Mouse (Mus musculus): ENCODE data around the gene Dhodh. TPM values are rescaled to one million over a fixed set of nuclear protein-coding genes. Genes with fewer than 3 reads are reported as not detected.

The Dhodh gene
- polyA plus RNA-seq, 1 experiment from 2014 or later = 51.3 TPM

DNA sequence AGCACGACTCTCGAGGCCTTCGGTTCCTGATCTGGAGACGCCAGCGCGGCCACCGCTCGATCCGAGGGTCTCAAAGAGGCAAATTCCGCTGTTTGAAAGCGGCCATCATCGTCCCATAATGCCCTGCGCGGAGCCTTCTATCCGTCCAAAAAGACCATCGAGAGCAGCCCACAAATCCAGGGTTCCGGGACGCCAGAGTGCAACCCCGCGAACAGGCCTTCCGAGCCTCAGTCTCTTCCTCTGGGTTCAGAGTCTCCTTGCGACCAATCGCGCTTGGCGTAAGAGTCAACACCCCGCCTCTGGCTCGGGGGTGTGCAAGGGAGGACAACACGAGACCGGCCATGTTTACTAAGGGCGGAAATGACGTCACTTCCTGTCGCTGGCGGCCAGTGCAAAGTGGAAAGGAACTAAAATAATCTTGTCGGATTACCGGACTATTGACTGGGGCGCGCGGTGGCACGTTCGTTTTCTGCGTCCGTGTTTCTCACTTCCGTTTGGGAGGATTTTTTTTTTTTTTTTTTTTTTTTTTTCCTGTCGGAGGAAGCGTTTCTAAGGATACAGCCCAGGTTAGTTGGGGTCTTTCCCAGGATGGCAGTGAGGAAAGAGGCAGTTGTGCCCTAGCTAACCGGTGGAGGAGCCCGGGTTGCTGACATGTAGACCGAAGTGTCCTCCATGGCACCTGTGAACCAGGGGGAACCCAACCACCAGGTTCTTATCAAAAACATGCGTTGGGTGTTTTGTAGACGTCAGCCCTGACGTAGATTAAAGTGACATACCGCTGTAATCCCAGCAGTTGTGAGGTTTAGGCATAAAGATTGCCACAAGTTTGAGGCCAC lies 42.8 kb downstream of the Dhodh start, which contains the start of the genes Dhx38 and Txnl4b:
Gene Dhx38 (minus strand): TSS at position 364 of the 836 bp plus-strand sequence.
Gene Txnl4b (plus strand): TSS at position 395 of the 836 bp plus-strand sequence.
- under 1% methylated on average over 52 of the region's 52 CpGs for WGBS
- DNase-seq = peak; percentile 100
- H3K9me3 ChIP-seq (ENCODE audit: low read depth, low read length) = no peaks in the 10 kb centered on the region
- peaks cover 27% of the 10 kb centered on the region for H3K36me3 ChIP-seq (ENCODE audit: insufficient read depth)
- H3K27me3 ChIP-seq (ENCODE audit: insufficient read depth, low read length) = no peaks in the 10 kb centered on the region
- peak; percentile 100 for ATAC-seq (ENCODE audit: insufficient read depth)
- no peak for TF ChIP-seq CTCF (IDR thresholded peaks at IDR 0.05; ENCODE audit: low read depth)
- peak within 1 kb of the TSS; percentile 82 for H3K4me2 ChIP-seq
- peaks cover 12% of the 10 kb centered on the region; the same call in 1 of the 2 replicates for H3K4me1 ChIP-seq (ENCODE audit: insufficient read depth)
- H3K27ac ChIP-seq (ENCODE audit: low read depth) = peak within 1 kb of the TSS; percentile 93
- H3K9ac ChIP-seq = peak within 1 kb of the TSS; percentile 92
- peak within 1 kb of the TSS; percentile 84 for H3K4me3 ChIP-seq (ENCODE audit: low read depth, low read length)

DNA sequence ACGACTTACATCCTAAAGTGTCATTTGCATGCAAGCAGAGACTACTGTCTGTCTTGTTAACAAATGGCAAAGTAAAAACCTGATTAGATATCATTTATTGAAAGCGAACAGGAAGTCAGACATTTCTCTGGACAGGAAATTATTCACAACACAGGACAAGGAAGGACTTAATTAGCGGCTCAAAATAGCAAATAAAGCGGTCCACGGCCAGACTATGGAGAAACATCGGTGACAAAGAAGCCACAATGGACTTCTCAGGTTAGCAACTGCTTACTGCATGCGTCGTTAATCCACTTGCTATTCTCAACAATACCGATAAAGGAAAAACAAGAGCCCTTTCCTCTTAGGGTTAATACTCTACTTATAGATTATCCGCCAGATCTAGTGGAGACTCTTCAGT lies 43.7 kb downstream of the Dhodh start:
- peak overlapping the region; percentile 84 for H3K4me3 ChIP-seq (ENCODE audit: low read depth, low read length)
- H3K4me2 ChIP-seq = peak overlapping the region; percentile 68
- no peaks in the 10 kb centered on the region for H3K9me3 ChIP-seq (ENCODE audit: low read depth, low read length)
- H3K9ac ChIP-seq = peak overlapping the region; percentile 92
- H3K27ac ChIP-seq (ENCODE audit: low read depth) = peak overlapping the region; percentile 93
- no peak for TF ChIP-seq CTCF (IDR thresholded peaks at IDR 0.05; ENCODE audit: low read depth)
- H3K4me1 ChIP-seq (ENCODE audit: insufficient read depth) = peaks cover 12% of the 10 kb centered on the region; the same call in 1 of the 2 replicates
- peaks cover 37% of the 10 kb centered on the region for H3K36me3 ChIP-seq (ENCODE audit: insufficient read depth)
- 3% methylated on average over 10 of the region's 10 CpGs for WGBS
- no peaks in the 10 kb centered on the region for H3K27me3 ChIP-seq (ENCODE audit: insufficient read depth, low read length)
- DNase-seq = no peak
- no peak for ATAC-seq (ENCODE audit: insufficient read depth)

DNA sequence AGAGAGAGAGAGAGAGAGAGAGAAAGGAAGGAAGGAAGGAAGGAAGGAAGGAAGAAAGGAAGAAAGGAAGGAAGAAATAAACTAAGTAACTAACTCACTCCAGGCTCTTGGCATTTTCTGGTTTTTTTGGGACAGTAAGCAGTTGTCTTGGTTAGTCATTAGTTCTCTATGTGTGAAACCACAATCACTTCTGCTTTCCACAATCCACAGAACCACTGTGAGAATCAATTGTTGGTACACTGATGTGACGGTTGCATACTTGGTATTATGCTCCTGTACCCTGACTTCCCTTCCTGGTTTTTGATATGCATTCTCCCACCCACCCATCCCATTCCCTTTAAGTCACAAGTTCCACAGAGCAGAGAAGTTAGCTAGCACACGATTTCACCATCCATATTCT lies 44.6 kb downstream of the Dhodh start:
- no peak overlapping the region for H3K9ac ChIP-seq
- ATAC-seq (ENCODE audit: insufficient read depth) (no peak), DNase-seq (no peak)
- H3K27ac ChIP-seq (ENCODE audit: low read depth) = no peak overlapping the region
- peaks cover 12% of the 10 kb centered on the region; the same call in 1 of the 2 replicates for H3K4me1 ChIP-seq (ENCODE audit: insufficient read depth)
- H3K27me3 ChIP-seq (ENCODE audit: insufficient read depth, low read length) = no peaks in the 10 kb centered on the region
- TF ChIP-seq CTCF (IDR thresholded peaks at IDR 0.05; ENCODE audit: low read depth) = no peak
- no peak overlapping the region for H3K4me3 ChIP-seq (ENCODE audit: low read depth, low read length)
- H3K4me2 ChIP-seq = peak overlapping the region; percentile 68
- WGBS = 71% methylated on average over 2 of the region's 2 CpGs
- peaks cover 40% of the 10 kb centered on the region for H3K36me3 ChIP-seq (ENCODE audit: insufficient read depth)
- H3K9me3 ChIP-seq (ENCODE audit: low read depth, low read length) = no peaks in the 10 kb centered on the region

DNA sequence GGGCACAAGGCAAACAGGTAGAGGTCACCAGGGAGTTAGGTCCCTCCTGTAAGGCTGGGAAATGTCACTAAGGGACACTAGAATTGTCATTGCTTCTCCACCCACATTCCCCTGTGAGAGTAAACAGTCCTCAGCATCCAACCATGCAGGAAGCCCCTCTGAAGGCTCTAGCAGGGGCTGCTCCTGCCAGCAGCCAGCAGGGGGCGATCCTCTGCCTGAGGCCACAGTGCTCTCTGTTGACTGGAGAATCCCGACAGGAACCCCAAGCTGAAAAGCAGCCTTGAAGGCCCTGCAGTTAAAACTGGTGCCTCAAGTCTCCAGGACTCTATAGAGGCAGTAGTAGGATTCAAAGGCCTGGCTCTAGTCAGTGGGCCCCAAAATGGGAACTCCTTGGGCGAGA lies 56.8 kb downstream of the Dhodh start:
- peak; percentile 57 for DNase-seq
- no peaks in the 10 kb centered on the region for H3K27me3 ChIP-seq (ENCODE audit: insufficient read depth, low read length)

GRCm38 (mm10) chr8:109544049-109544448 lies 64.4 kb downstream of the Dhodh start:
- Histone ChIP-seq H3K4me1 (ENCODE audit: insufficient read depth) (no peaks in the 10 kb centered on the region), H3K27ac (ENCODE audit: low read depth) (no peak overlapping the region), H3K4me3 (ENCODE audit: low read depth, low read length) (no peak overlapping the region), H3K36me3 (ENCODE audit: insufficient read depth) (peaks cover 28% of the 10 kb centered on the region), H3K27me3 (ENCODE audit: insufficient read depth, low read length) (no peaks in the 10 kb centered on the region), H3K4me2 (no peak overlapping the region), H3K9me3 (ENCODE audit: low read depth, low read length) (no peaks in the 10 kb centered on the region), H3K9ac (no peak overlapping the region)
- ATAC-seq (ENCODE audit: insufficient read depth) (no peak), DNase-seq (no peak)
- no peak for TF ChIP-seq CTCF (IDR thresholded peaks at IDR 0.05; ENCODE audit: low read depth)
- WGBS = 69% methylated on average over 1 of the region's 3 CpGs

More for the DNA sequence above, 56.8 kb downstream of the Dhodh start:
- no peak overlapping the region for H3K27ac ChIP-seq (ENCODE audit: low read depth)
- H3K4me1 ChIP-seq (ENCODE audit: insufficient read depth) = no peaks in the 10 kb centered on the region
- H3K4me3 ChIP-seq (ENCODE audit: low read depth, low read length) = no peak overlapping the region
- 34% methylated on average over 3 of the region's 3 CpGs for WGBS
- no peaks in the 10 kb centered on the region for H3K9me3 ChIP-seq (ENCODE audit: low read depth, low read length)
- H3K4me2 ChIP-seq = no peak overlapping the region
- TF ChIP-seq CTCF (IDR thresholded peaks at IDR 0.05; ENCODE audit: low read depth) = peak; percentile 71
- H3K36me3 ChIP-seq (ENCODE audit: insufficient read depth) = peaks cover 100% of the 10 kb centered on the region
- no peak overlapping the region for H3K9ac ChIP-seq
- ATAC-seq (ENCODE audit: insufficient read depth) = no peak

DNA sequence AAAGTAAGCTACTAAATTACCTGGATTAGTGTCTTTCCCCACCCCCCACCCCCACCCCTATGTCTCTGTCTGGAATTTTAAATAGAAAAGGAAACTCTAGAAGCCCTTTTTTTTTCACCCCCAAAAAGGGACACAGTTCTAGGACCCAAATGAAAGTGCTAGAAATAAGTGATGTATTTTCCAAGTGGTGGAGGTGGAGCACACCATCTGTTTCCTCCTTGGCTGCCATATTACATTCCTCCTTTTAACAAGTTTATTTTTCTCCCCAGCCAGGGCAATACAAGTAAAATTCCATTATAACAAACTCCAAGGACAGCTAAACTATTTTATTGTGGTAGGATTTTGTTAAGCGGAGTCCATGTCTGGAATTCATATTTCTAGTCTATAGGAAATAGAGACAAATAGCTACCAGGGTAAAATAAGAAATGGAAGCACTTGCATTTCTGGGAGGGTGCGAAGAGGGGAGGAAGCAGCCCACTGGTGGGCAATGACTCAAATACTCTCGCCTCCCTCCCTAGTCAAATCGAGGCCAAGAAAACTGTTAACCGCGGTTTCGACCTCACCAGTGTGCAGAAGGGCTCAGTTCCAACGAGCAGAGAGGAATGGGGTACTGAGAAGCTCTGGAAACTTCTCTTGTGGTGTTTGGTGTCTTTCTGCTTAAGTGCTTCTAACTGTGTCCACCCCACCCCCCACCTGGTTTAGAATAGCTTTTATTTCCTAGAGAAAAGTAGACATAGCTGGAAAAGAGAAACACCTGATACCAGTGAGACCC lies 65.5 kb downstream of the Dhodh start:
- no peak for TF ChIP-seq CTCF (IDR thresholded peaks at IDR 0.05; ENCODE audit: low read depth)

GRCm38 (mm10) chr8:109542165-109542564 lies 66.3 kb downstream of the Dhodh start:
- H3K36me3 ChIP-seq (ENCODE audit: insufficient read depth) = peaks cover 9% of the 10 kb centered on the region; the same call in 1 of the 2 replicates
- no peak for TF ChIP-seq CTCF (IDR thresholded peaks at IDR 0.05; ENCODE audit: low read depth)
- no peaks in the 10 kb centered on the region for H3K9me3 ChIP-seq (ENCODE audit: low read depth, low read length)
- H3K27ac ChIP-seq (ENCODE audit: low read depth) = no peak overlapping the region
- no peak overlapping the region for H3K4me2 ChIP-seq
- H3K4me3 ChIP-seq (ENCODE audit: low read depth, low read length) = no peak overlapping the region
- no peaks in the 10 kb centered on the region for H3K27me3 ChIP-seq (ENCODE audit: insufficient read depth, low read length)
- no peak for DNase-seq
- ATAC-seq (ENCODE audit: insufficient read depth) = no peak
- WGBS = 64% methylated on average over 5 of the region's 5 CpGs
- H3K9ac ChIP-seq = no peak overlapping the region
- H3K4me1 ChIP-seq (ENCODE audit: insufficient read depth) = no peaks in the 10 kb centered on the region

More for the DNA sequence above, 65.5 kb downstream of the Dhodh start:
- 78% methylated on average over 8 of the region's 8 CpGs for WGBS
- H3K36me3 ChIP-seq (ENCODE audit: insufficient read depth) = peaks cover 17% of the 10 kb centered on the region
- no peak overlapping the region for H3K9ac ChIP-seq
- no peak for DNase-seq
- no peak overlapping the region for H3K4me3 ChIP-seq (ENCODE audit: low read depth, low read length)
- H3K4me1 ChIP-seq (ENCODE audit: insufficient read depth) = no peaks in the 10 kb centered on the region
- no peak overlapping the region for H3K27ac ChIP-seq (ENCODE audit: low read depth)
- H3K9me3 ChIP-seq (ENCODE audit: low read depth, low read length) = no peaks in the 10 kb centered on the region
- ATAC-seq (ENCODE audit: insufficient read depth) = no peak
- H3K27me3 ChIP-seq (ENCODE audit: insufficient read depth, low read length) = no peaks in the 10 kb centered on the region
- H3K4me2 ChIP-seq = no peak overlapping the region

Other genes starting within 250 kb of the Dhodh start
- gene Pmfbp1, start 114.6 kb downstream of the Dhodh start, polyA plus RNA-seq (2014; fragmentation: Nextera tagmentation; extraction: Ambion mirVana) = 0.07 and 0.08 TPM in 2 replicates
- gene Dhx38, start 42.8 kb downstream of the Dhodh start, polyA plus RNA-seq (2014; fragmentation: Nextera tagmentation; extraction: Ambion mirVana) = 23.5 and 25.1 TPM in 2 replicates
- gene Txnl4b, start 42.8 kb downstream of the Dhodh start, polyA plus RNA-seq (2014; fragmentation: Nextera tagmentation; extraction: Ambion mirVana) = 25.1 and 26.0 TPM in 2 replicates
- gene Hp, start 29.5 kb downstream of the Dhodh start, polyA plus RNA-seq (2014; fragmentation: Nextera tagmentation; extraction: Ambion mirVana) = 3.6 and 7.4 TPM in 2 replicates
- gene Pkd1l3, start 5.8 kb upstream of the Dhodh start, polyA plus RNA-seq (2014; fragmentation: Nextera tagmentation; extraction: Ambion mirVana) = 0.09 TPM in 1 of 2 replicates, not detected in the other
- 136 and 140 TPM in 2 replicates for gene Ist1, start 84.6 kb upstream of the Dhodh start, polyA plus RNA-seq (2014; fragmentation: Nextera tagmentation; extraction: Ambion mirVana)
- gene Zfp821, start 96.9 kb upstream of the Dhodh start, polyA plus RNA-seq (2014; fragmentation: Nextera tagmentation; extraction: Ambion mirVana) = 29.0 and 29.2 TPM in 2 replicates
- gene Atxn1l, start 129.1 kb upstream of the Dhodh start, polyA plus RNA-seq (2014; fragmentation: Nextera tagmentation; extraction: Ambion mirVana) = 8.4 and 11.2 TPM in 2 replicates
- 38.0 and 41.8 TPM in 2 replicates for gene Ap1g1, start 169.9 kb upstream of the Dhodh start, polyA plus RNA-seq (2014; fragmentation: Nextera tagmentation; extraction: Ambion mirVana)

All from lung, embryonic 14.5 days (tissue).